Mouse (Mus musculus) layer of hippocampus, postnatal 10 days (tissue): ENCODE data around the gene Gm21974. TPM values are rescaled to one million over a fixed set of nuclear protein-coding genes. Genes with fewer than 3 reads are reported as not detected.
"Not testable (repeated sequence)": the region's sequence is repeated elsewhere in the genome, so short reads cannot be mapped to it uniquely, and the experiment has no call there.

Experiments used
- DNase-seq, 2 experiments: peaks; one replicate each; pipeline ENCODE4 v3.0.0; 2021; ENCODE audit warnings: low spot score in 2 of 2
- long read RNA-seq: library from polyadenylated mRNA; stranded (forward); transcript quantifications from one replicate; pipeline ENCODE4 v2.0.0, GENCODE M21; 2023
- total RNA-seq, 2 experiments: library from RNA; stranded (reverse); gene quantifications; 2 replicates each; pipeline ENCODE4 v1.2.3; 2021

Gm21974 gene
- not detected for total RNA-seq
- long read RNA-seq, partial matches to known transcripts = 1 of 2 reads
- long read RNA-seq, other reads (novel, unspliced or antisense) = 1 of 2 reads

GRCm38 (mm10) chr7:127895442-127895841 is at the start of gene Gm21974, which contains the start of gene Vkorc1:
Gm21974 (minus strand) TSS chr7:127895454.
Vkorc1 (minus strand) TSS chr7:127895617.
- peak; percentile 90 to 93 for DNase-seq

DNA sequence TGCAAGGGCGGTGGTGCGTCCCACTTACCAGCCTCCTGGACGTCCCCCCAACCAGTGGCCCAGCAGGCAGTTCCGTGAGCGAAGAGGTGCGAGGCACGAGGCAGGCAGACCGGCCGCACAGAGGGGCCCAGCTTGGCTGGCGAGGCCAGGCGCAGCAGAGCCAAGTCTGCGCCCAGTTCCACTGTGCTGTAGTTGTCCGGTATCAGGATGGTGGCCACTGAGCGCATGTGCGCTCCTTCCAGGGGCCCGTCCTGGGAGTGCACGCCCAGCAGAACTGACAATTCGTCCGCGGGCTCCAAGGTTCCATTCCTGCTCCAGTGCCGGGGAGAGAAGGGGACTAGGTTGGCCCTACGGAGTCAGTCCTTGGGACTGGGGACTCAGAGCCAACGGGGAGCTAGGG is 49.4 kb upstream of the Gm21974 start:
- no peak for DNase-seq

DNA sequence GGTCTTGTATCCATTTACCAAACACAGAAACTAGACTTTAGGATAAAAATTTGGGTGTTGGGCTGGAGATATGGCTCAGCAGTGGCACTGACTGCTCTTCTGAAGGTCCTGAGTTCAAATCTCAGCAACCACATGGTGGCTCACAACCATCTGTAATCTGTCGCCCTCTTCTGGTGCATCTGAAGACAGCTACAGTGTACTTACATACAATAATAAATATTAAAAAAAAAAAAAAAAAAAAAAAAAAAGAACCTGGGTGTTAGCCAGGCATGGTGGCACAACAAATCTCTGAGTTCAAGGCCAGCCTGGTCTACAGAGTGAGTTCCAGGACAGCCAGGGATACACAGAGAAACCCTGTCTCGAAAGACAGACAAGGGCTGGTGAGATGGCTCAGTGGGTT is 46.8 kb upstream of the Gm21974 start:
- DNase-seq = not testable (repeated sequence)

GRCm38 (mm10) chr7:127936216-127936884 is 41.1 kb upstream of the Gm21974 start:
- no peak for DNase-seq

GRCm38 (mm10) chr7:127935748-127936159 is 40.5 kb upstream of the Gm21974 start:
- no peak for DNase-seq

DNA sequence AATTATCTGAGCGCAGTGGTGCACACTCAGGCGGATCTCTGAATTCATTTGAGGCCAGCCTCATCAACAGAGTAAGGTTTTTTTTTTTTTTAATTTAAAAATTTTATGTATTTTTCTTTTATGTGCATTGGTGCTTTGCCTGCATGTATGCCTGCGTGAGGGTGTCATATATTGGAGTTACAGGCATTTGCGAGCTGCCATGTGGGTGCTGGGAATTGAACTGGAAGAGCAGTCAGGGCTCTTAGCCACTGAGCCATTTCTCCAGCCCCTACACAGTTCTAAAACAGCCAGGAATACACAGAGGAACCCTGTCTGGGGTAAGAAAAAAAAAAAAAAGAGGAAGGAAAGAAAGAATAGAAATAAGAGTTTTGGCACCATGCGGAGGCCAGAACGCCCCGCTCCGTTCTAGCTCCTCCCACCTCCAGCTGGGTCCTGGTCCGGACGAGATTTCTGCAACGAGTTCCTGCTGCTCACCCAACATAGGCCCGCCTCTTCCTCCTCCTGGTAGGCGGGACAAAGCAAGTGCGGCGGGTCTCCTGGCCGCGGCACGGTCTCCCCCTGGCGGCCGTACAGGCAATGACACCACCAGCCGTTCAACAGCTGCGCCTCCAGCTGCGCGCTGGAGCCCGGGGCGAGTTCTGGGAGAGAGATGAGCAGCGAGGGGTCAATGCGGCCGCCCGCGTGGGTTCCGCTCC is 39.9 kb upstream of the Gm21974 start:
- peak; percentile 96 to 97 for DNase-seq

GRCm38 (mm10) chr7:127934075-127934474 is 38.8 kb upstream of the Gm21974 start:
- no peak for DNase-seq

DNA sequence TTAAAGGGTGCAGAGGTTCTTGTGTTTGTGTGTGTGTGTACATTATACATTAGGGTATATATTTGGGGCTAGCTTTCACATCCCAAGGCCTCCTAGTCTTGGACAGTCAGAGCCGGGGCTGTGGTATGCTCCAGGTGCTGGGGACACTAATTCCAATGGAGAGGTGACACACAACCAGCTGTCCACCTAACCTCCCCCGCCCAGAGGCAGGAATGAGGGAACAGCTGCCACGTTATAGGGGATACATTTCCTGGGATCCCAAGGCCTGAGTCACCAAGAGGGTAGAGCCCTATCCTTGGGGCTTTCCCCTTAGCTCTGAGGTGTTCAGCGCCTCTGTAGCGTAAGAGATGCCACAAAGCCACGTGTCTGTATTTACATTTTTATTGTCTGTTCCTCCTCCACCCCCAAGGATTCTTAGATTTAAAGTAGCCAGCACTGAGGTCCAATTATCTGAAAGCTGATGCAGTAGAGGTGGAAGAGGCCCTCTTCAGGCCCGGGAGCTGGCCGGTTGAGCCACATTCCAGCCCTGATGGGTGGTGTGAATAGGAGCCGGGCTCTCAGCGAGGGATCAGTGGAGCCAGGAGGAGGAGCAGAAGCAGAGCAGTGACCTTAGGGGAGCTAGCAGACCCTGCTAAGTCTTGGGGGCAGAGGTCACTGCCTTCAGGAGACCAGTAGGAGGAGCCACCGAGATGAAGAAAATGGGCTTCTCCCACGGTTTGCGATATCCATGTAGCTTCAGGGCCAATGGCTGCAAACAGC is 37.2 kb upstream of the Gm21974 start:
- DNase-seq = no peak

DNA sequence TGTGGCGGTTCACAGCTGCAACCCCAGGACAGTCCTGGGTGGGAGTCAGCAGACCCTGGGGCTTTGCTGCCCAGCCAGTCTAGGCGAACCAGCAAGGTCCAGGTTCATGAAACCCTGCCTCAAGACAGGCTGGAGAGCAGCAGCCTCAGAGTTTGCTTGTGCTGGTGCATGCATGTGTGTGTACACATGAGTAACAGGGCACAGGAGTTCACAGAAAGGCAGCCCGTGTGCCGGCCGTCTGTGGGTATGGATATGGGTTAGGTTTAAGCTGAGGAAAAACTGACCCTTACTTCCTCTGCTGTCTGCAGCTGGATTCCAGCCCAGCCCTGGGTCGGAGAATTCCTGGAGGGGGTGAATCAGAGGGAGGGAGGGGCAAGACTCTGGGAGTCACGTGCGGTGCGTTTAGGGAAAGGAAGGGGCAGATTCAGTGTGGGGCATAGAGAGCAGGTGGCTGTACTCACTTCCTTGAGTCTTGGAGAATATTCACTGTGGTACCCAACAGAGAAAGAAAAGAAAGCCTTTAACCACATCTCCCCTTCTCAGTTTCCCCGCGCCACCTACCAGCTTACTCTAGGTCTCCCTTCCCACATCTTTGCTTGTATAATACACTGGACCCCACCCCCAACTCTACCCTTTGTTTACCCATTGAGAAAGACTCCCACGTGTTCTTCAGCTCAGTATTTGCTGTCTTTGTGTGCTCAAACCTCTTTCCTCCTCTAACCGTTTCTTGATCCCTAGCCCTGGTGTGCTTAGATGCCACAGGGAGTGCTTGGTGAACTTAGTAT is 36.3 kb upstream of the Gm21974 start:
- no peak for DNase-seq

DNA sequence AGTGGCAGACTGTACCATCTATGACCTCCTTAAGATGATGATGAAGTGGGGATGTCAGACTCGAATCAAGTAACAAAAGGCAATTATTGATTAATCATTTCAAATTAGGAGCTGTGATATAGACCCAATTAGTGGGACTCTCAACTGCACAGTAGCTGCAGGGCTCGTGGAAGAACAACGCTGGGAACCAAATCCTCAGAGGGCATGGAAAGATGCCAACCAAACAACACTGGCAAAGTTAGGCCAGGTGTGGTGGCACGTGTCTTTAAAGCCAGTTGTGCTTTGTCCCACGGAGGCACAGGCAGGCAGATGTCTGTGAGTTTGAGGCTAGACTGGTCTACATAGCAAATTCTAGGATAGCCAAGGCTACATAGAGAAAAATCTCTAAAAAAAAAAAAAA is 35.4 kb upstream of the Gm21974 start:
- DNase-seq = no peak

DNA sequence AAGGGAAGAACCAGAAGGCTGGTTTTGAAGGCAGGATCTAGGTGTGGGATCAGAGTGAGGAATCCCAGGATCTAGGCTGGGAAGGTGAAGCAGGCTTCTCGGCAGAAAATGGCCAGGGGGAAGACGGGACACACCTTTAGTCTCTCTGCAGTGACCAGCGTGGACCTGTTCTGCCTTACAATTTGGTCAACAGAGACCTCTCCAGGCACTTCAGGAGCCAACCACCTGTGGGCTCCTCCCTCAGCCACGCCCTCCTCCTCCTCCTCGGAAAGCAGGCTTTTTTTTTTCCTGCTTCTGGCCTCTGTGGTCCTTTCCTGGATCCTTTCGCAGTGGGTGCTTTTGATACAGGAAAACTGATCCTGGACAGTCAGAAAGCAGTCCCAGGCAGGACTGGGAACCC is 34.7 kb upstream of the Gm21974 start, which contains the start of gene Prss8:
Gene Prss8 (minus strand): TSS at position 182 of the 400 bp plus-strand sequence.
- DNase-seq = no peak

DNA sequence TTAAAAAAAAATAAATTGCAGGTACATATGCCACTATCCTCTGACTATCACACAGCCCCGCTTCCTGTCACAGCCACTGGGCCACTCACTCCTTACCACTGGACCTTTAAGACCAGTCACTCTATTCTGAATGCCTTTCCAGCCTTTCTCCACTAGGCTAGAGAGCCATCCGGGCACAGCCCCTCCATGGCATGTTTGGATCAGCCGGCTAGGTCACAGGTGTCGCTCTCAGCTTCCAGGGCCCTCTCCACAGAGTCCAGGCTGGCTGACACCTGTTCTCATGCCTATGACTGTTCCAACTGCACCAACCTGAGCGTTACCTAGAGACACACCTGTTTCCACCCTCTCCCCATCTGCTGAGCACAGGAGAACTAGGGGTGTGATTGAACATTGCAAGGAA is 33.3 kb upstream of the Gm21974 start:
- DNase-seq = no peak

GRCm38 (mm10) chr7:127927726-127928125 is 32.5 kb upstream of the Gm21974 start:
- DNase-seq = no peak

DNA sequence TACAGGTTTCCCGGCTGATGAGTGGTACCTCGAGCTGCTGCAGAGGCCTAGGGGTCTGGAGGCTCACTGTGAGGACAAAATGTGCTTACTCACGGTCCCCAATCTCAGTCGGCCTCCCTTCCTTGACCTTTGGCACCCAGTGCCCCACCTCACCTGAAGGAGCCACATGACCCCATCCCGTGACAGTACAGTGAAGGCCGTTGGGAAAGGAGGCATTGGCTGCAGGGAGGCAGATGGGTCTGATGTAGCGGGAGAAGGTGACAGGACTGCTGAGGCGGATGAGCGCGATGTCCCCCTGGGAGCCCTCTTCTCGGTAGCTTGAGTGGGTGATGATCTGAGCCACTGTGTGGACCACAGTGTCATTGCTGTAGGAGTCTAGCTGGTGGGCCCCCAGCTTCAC is 31.6 kb upstream of the Gm21974 start:
- DNase-seq = no peak

- no peak for DNase-seq
Observed at GRCm38 (mm10) chr7:127926066-127926465, 30.8 kb upstream of the Gm21974 start.

DNA sequence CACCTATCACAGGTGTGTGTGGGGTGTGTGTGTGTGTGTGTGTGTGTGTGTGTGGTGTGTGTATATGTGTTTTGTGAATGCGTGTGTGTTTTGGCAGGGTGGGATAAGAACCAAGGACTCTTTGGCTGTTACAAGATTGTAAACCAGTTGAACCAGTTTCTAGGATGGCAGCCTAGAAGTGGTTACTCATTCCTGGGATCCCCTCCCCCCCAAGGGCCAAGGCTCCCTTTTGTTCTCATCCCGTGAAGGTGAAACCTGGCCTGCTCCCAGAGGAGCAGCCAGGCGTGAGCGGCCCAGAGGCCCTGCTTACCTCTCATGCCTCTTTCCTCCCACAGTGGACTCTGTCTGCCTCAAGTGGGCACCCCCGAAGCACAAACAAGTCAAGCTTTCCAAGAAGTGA is 30.0 kb upstream of the Gm21974 start:
- no peak for DNase-seq

- DNase-seq = no peak
Observed at GRCm38 (mm10) chr7:127923714-127924113, 28.5 kb upstream of the Gm21974 start.

GRCm38 (mm10) chr7:127922451-127923275 is 27.4 kb upstream of the Gm21974 start:
- DNase-seq = no peak

- DNase-seq = no peak
Observed at GRCm38 (mm10) chr7:127921516-127921915, 26.3 kb upstream of the Gm21974 start.

GRCm38 (mm10) chr7:127919290-127919689 is 24.0 kb upstream of the Gm21974 start:
- DNase-seq = peak in 1 of 2 experiments; percentile 38
